Mouse (Mus musculus) embryonic facial prominence, embryonic 14.5 days (tissue): ENCODE data around the gene Mapk11. TPM values are rescaled to one million over a fixed set of nuclear protein-coding genes. Genes with fewer than 3 reads are reported as not detected.

Source experiments
- ATAC-seq: fragments of 200-750 bp; cut with Nextera tagmentation; 2 replicates; pipeline ENCODE4 v1.8.0; 2017; ENCODE audit warnings: low read depth, moderate number of reproducible peaks, moderate TSS enrichment
- DNase-seq: peaks from one replicate; pipeline ENCODE4 v3.0.0-alpha.2; 2015; ENCODE audit warnings: low spot score
- H3K27ac ChIP-seq: fragments of 300-500 bp; sonication (generic); replicated peaks from 2 replicates; pipeline ENCODE4 v1.5.1; 2014; ENCODE audit warnings: low read depth, mild to moderate bottlenecking, low read length, moderate library complexity
- H3K27me3 ChIP-seq: fragments of 300-500 bp; sonication (generic); replicated peaks from 2 replicates; pipeline ENCODE4 v1.6.1; 2014; ENCODE audit warnings: low read length; ENCODE audit not compliant: control insufficient read depth, insufficient read depth
- H3K36me3 ChIP-seq: fragments of 300-500 bp; sonication (generic); 2 replicates; pipeline ENCODE4 v1.6.1; 2014; ENCODE audit warnings: low read length, mixed read lengths; ENCODE audit not compliant: control insufficient read depth, insufficient read depth
- H3K4me1 ChIP-seq: fragments of 300-500 bp; sonication (generic); 2 replicates; pipeline ENCODE4 v1.6.1; 2014; ENCODE audit warnings: antibody characterized with exemption, low read length; ENCODE audit not compliant: control insufficient read depth, insufficient read depth
- H3K4me2 ChIP-seq: fragments of 300-500 bp; sonication (generic); 2 replicates; pipeline ENCODE4 v1.6.1; 2014; ENCODE audit warnings: low read depth, mild to moderate bottlenecking, low read length, moderate library complexity, mixed read lengths
- H3K4me3 ChIP-seq: fragments of 300-500 bp; sonication (generic); 2 replicates; pipeline ENCODE4 v1.5.1; 2014; ENCODE audit warnings: low read depth, mild to moderate bottlenecking, low read length
- H3K9ac ChIP-seq: fragments of 300-500 bp; sonication (generic); 2 replicates; pipeline ENCODE4 v1.6.1; 2014; ENCODE audit warnings: low read depth, mild to moderate bottlenecking, low read length, moderate library complexity, mixed read lengths
- H3K9me3 ChIP-seq: fragments of 300-500 bp; sonication (generic); 2 replicates; pipeline ENCODE4 v1.6.1; 2016; ENCODE audit warnings: low read length; ENCODE audit not compliant: control insufficient read depth
- WGBS: fragments of 180-500 bp; shearing (Covaris S2); extraction: QIAGEN DNeasy Blood & Tissue Kit; methylation state at CpG from one replicate; pipeline ENCODE4 v1.1.7; 2014; 5-methylcytosine and 5-hydroxymethylcytosine counted together
- polyA plus RNA-seq: library from polyadenylated mRNA; unstranded; fragments of >200 nt; fragmentation: Nextera tagmentation; extraction: Ambion mirVana; gene quantifications from 2 replicates; pipeline ENCODE4 v1.2.1, GENCODE M21; 2014

Gene Mapk11
- polyA plus RNA-seq, 1 experiment from 2014 or later: 8.6 TPM

GRCm38 (mm10) chr15:89182328-89182741 lies 32.9 kb upstream of the Mapk11 start:
- H3K4me3 ChIP-seq: no peak overlapping the region
- H3K4me2 ChIP-seq: peak overlapping the region; percentile 62; the same call in 1 of the 2 replicates
- ATAC-seq: no peak
- H3K36me3 ChIP-seq: 0 out of 2 replicates have a peak, but pooled peaks cover 6% of the 10 kb centered on the region
- DNase-seq: no peak
- peak overlapping the region; percentile 94 for H3K27ac ChIP-seq
- H3K27me3 ChIP-seq: no peaks in the 10 kb centered on the region
- no peaks in the 10 kb centered on the region for H3K9me3 ChIP-seq
- WGBS: 35% methylated on average over 6 of the region's 6 CpGs
- H3K4me1 ChIP-seq: peaks cover 36% of the 10 kb centered on the region
- H3K9ac ChIP-seq: no peak overlapping the region

- 0 out of 2 replicates have a peak, but pooled peaks cover 6% of the 10 kb centered on the region for H3K36me3 ChIP-seq
- DNase-seq (no peak), ATAC-seq (no peak)
- H3K9me3 ChIP-seq: no peaks in the 10 kb centered on the region
- H3K9ac ChIP-seq: no peak overlapping the region
- no peaks in the 10 kb centered on the region for H3K27me3 ChIP-seq
- H3K4me1 ChIP-seq: peaks cover 42% of the 10 kb centered on the region
- peak overlapping the region; percentile 62 for H3K4me2 ChIP-seq
- 63% methylated on average over 10 of the region's 10 CpGs for WGBS
- H3K27ac ChIP-seq: peak overlapping the region; percentile 94
- peak overlapping the region; percentile 88 for H3K4me3 ChIP-seq
Measured at GRCm38 (mm10) chr15:89181561-89182270, 32.3 kb upstream of the Mapk11 start.

GRCm38 (mm10) chr15:89180571-89181229 lies 31.3 kb upstream of the Mapk11 start, which contains the start of gene Plxnb2:
TSS of gene Plxnb2 (minus strand) at chr15:89180788.
- peaks cover 49% of the 10 kb centered on the region for H3K4me1 ChIP-seq
- no peaks in the 10 kb centered on the region for H3K36me3 ChIP-seq

GRCm38 (mm10) chr15:89180081-89180541 lies 30.7 kb upstream of the Mapk11 start:
- peaks cover 53% of the 10 kb centered on the region for H3K4me1 ChIP-seq
- DNase-seq (no peak), ATAC-seq (no peak; the same call in 1 of the 2 replicates)

More at GRCm38 (mm10) chr15:89180571-89181229, 31.3 kb upstream of the Mapk11 start, which contains the start of gene Plxnb2:
- WGBS: under 1% methylated on average over 39 of the region's 72 CpGs
- peak; percentile 95 for DNase-seq
- Histone ChIP-seq H3K27ac (peak within 1 kb of the TSS; percentile 94), H3K9me3 (no peaks in the 10 kb centered on the region), H3K27me3 (no peaks in the 10 kb centered on the region), H3K4me2 (peak within 1 kb of the TSS; percentile 62), H3K9ac (peak within 1 kb of the TSS; percentile 93), H3K4me3 (peak within 1 kb of the TSS; percentile 88)
- ATAC-seq: peak; percentile 90

GRCm38 (mm10) chr15:89179630-89179964 lies 30.2 kb upstream of the Mapk11 start:
- ATAC-seq: no peak
- WGBS: 2% methylated on average over 6 of the region's 6 CpGs

More at GRCm38 (mm10) chr15:89180081-89180541, 30.7 kb upstream of the Mapk11 start:
- Histone ChIP-seq H3K9me3 (no peaks in the 10 kb centered on the region), H3K27ac (peak overlapping the region; percentile 94), H3K4me3 (peak overlapping the region; percentile 88), H3K4me2 (peak overlapping the region; percentile 62), H3K27me3 (no peaks in the 10 kb centered on the region), H3K9ac (peak overlapping the region; percentile 93), H3K36me3 (no peaks in the 10 kb centered on the region)
- WGBS: 1% methylated on average over 16 of the region's 26 CpGs

GRCm38 (mm10) chr15:89178954-89179629 lies 29.7 kb upstream of the Mapk11 start:
- 2% methylated on average over 13 of the region's 16 CpGs for WGBS
- peak; percentile 93 for DNase-seq
- peaks cover 59% of the 10 kb centered on the region for H3K4me1 ChIP-seq

More at GRCm38 (mm10) chr15:89179630-89179964, 30.2 kb upstream of the Mapk11 start:
- DNase-seq: no peak
- Histone ChIP-seq H3K27me3 (no peaks in the 10 kb centered on the region), H3K4me2 (peak overlapping the region; percentile 62), H3K4me3 (peak overlapping the region; percentile 88), H3K9me3 (no peaks in the 10 kb centered on the region), H3K36me3 (no peaks in the 10 kb centered on the region), H3K9ac (peak overlapping the region; percentile 93), H3K4me1 (peaks cover 54% of the 10 kb centered on the region), H3K27ac (peak overlapping the region; percentile 94)

GRCm38 (mm10) chr15:89178260-89178860 lies 28.9 kb upstream of the Mapk11 start:
- Histone ChIP-seq H3K36me3 (no peaks in the 10 kb centered on the region), H3K27ac (peak overlapping the region; percentile 94), H3K27me3 (no peaks in the 10 kb centered on the region), H3K4me1 (peaks cover 66% of the 10 kb centered on the region), H3K4me2 (peak overlapping the region; percentile 62), H3K9me3 (no peaks in the 10 kb centered on the region), H3K4me3 (peak overlapping the region; percentile 88), H3K9ac (peak overlapping the region; percentile 93)
- DNase-seq (no peak), ATAC-seq (no peak)
- 72% methylated on average over 7 of the region's 7 CpGs for WGBS

More at GRCm38 (mm10) chr15:89178954-89179629, 29.7 kb upstream of the Mapk11 start:
- Histone ChIP-seq H3K27ac (peak overlapping the region; percentile 94), H3K9ac (peak overlapping the region; percentile 93), H3K27me3 (no peaks in the 10 kb centered on the region), H3K4me3 (peak overlapping the region; percentile 88), H3K4me2 (peak overlapping the region; percentile 62), H3K36me3 (no peaks in the 10 kb centered on the region), H3K9me3 (no peaks in the 10 kb centered on the region)
- peak; percentile 30 for ATAC-seq
